Mouse (Mus musculus) CD4-positive helper T cell, adult 2 months (primary cell): ENCODE data around the gene Fcgr3.

Experiments
- DNase-seq: peaks from one replicate; pipeline ENCODE4 v3.0.0-alpha.2; 2012; ENCODE audit warnings: low read depth, missing footprints, low spot score

Fcgr3 gene

DNA sequence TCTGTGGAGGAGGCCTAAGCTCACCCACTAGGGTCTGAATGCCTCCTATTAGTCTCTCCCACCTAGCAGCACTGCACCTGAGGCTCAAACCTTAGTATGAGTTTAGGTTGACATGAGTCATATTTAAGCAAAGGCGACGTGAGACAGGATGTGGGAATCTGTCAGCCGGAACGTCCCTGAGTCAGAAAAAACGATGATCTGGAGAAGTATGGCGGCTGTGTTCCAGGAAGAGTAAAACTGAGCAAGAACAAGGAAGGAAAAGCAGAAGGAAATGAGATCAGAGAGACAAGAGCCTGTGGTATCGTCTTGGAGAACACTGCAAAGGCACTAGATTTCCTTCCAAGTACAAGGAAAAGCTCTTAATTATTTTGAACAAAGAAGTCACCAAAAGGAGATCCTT lies 14.0 kb downstream of the Fcgr3 start:
- no peak for DNase-seq

- no peak for DNase-seq
Measured at GRCm38 (mm10) chr1:171049263-171049662, 15.5 kb downstream of the Fcgr3 start.

DNA sequence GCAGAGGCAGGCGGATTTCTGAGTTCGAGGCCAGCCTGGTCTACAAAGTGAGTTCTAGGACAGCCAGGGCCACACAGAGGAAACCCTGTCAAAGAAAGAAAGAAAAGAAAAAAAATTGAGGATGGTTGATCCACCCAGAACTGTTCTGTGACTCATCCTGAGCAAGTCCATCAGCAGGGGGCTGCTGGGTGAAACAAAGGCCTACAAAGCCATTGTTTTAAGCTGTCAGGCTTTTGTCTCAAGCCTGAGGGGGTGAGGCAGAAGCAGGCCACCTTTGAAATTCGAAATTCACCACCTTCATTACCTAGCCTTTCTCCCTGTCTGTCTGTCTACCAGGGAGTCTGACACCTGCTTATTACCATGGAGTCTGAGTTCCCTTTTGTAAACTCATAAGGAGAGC lies 18.2 kb downstream of the Fcgr3 start:
- DNase-seq = no peak

GRCm38 (mm10) chr1:171045079-171045465 lies 19.7 kb downstream of the Fcgr3 start:
- no peak for DNase-seq

DNA sequence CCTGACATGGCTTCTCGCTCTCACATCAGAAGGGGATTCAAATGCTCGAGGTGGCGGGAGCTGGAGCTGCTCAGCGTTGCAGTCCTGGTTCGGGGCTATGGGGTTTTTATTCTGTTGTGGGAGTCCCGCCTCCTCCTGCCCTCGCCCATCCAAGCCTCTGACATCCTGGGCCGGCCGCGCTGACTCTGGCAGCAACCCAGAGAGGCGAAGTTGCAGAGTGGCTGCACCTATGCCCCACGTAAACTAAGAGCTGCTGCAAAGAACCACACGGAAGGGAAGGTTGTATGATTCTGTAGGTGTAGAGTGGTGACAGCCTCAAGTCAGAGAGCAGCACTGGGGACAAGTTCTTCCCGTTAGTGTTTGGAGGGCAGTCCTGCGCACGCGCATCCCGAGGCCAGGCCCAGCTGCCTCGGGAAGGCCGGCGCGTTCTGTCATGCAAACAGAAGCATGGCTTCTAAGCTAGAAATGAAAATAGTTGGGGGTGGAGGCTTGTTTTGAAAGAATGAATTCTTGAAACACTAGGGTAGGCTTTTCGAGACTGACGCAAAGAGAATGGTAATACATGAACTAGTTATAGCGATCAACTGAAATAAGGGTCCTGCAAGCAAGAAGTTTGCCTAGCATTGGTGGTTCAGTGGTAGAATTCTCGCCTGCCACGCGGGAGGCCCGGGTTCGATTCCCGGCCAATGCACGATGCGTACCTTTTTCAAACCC lies 20.2 kb downstream of the Fcgr3 start:
- DNase-seq = peak; percentile 91

DNA sequence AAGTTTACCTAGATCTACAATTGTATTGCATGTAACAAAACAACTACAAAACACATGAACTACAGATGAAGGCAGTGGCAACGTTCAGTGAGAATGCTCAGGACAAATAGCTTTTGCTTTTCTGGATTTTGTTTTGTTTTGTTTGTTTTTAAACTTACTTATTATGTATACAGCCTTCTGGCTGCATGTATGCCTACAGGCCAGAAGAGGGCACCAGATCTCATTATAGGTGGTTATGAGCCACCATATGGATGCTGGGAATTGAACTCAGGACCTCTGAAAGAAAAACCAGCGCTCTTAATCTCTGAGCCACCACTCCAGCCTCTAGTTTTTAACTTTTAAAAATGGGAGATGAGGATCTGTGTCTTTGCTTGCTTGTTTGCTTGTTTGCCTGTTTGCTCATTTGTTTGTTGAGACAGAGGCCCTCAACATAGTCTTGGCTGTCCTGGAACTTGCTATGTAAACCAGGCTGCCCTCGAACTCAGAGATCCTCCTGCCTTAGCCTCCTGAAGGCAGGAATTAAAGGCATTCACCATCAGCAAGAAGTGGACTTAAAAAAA lies 21.1 kb downstream of the Fcgr3 start:
- peak; percentile 27 for DNase-seq

- no peak for DNase-seq
Measured at GRCm38 (mm10) chr1:171039880-171040279, 24.9 kb downstream of the Fcgr3 start.

- no peak for DNase-seq
Measured at GRCm38 (mm10) chr1:171039135-171039534, 25.6 kb downstream of the Fcgr3 start.

- peak; percentile 93 for DNase-seq
Measured at GRCm38 (mm10) chr1:171037861-171038721, 26.6 kb downstream of the Fcgr3 start.

DNA sequence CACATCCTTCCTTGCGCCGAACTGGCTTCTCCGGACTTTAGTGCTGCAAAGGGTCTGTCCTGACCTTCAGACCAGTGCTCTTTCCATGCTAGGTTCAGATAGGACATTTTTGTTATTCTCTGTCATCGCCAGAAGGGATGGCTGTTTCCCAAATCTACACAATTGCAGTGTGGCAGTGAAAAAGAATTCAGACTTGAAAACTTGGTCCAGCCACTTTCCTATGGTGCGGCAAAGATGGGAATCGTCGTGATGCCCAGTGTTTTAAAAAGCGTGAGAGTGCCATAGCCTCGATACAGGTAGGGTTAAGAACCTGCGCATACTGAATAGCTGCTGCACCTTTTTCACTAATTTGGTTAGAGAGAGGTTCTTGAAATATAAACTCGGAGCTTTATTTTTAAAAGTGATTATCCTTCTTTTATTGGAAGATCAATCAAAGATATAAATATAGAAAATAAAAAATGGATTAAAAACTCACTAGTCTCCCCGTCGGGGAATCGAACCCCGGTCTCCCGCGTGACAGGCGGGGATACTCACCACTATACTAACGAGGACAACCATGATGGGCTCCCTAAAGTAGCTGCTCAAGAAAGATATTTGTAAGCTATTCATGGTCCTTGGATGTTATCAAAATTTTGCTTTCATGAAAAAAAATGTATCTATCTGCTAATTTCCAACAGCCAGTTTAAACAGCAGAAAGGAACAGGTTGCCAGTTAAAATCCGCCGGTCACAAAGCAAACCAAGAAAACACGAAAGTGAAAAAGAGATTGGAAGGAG lies 28.0 kb downstream of the Fcgr3 start:
- DNase-seq = peak; percentile 83

- peak; percentile 20 for DNase-seq
Measured at GRCm38 (mm10) chr1:171035611-171036010, 29.1 kb downstream of the Fcgr3 start.

DNA sequence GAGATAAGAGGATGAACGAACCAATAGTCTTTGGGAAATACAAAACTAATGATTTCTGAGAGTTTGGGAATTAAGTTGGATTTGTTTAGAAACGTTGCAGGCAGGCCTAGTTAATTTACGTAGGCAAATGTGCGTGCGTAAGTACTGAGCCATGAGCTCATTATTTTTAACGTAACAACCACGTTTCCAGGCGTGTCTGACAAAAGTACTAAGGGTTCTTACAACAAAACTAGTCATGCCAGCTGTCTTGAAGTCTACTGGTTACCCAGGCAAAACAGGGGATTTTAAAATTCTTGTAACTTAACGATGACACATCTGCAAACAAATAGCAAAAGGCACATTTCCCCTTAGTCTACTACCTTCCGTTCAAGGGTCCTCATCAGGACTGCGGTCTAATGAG lies 30.5 kb downstream of the Fcgr3 start:
- peak; percentile 67 for DNase-seq

GRCm38 (mm10) chr1:171033756-171034155 lies 31.0 kb downstream of the Fcgr3 start:
- peak; percentile 85 for DNase-seq

DNA sequence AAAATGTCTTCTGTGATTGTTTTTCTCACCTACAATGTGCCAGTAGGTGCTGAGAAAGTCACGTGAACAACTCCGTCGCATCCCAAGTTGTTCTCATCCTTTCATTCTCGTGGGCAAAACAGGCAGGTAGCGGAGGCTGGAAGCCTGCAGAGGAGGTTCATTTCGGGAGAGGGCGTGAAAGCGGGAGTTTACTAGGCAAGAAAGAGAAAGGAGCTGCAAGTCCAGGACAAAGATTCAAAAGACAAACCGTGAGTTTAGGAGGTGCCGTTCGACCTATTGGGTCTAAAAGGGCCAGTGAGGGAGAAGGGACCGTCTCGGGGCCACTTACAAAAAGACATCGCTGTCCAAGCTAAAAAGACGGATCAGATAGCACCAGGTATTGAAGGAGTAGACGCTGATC lies 31.5 kb downstream of the Fcgr3 start:
- DNase-seq = no peak

- no peak for DNase-seq
Measured at GRCm38 (mm10) chr1:171032691-171033090, 32.0 kb downstream of the Fcgr3 start.

DNA sequence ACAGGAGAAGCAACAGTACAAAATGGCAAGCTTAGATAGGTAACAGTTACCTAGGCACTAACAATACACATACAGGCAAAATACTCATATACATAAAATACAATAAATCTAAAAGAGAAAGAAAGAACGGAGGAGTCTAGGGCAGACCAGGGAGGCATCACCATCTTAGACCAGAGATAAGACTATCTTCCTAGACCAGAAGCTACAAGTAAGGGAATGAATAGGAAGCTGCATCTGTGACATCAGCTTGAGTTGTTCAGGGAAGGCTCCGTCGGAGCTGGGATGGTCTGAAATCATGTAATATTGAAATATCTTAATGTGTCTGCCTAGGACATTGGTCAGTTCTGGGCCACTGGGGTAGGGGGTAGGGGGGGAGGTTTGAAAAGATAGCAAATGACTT lies 33.0 kb downstream of the Fcgr3 start:
- DNase-seq = no peak

DNA sequence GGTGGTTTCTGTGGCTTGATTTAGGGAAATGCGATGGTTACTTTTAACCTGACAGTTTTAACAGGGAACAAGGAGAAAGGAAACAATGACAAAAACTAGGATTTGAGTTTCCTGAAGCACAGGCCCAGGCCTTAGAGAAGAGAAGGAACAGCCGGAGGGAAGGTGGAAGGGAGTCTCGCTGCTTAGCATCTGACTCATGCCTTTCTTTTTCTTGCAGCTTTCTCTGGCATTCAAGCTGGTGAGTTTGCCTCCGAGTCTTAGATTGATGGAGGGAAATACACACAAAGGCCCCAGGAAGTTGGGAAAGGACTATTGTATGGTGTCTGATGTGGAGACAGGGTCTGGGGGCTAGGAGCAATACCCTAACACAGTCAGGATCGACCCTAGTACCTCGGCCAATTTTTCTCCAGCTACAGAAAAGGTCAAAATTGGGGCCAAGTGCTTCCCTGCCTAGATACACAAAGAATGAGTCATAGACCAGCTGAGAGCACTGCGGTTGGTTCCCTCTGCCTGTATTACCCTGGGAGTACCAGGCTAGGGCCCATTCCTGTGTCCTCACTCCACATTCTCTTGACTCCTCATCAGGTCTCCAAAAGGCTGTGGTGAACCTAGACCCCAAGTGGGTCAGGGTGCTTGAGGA lies 45.3 kb downstream of the Fcgr3 start:
- no peak for DNase-seq

DNA sequence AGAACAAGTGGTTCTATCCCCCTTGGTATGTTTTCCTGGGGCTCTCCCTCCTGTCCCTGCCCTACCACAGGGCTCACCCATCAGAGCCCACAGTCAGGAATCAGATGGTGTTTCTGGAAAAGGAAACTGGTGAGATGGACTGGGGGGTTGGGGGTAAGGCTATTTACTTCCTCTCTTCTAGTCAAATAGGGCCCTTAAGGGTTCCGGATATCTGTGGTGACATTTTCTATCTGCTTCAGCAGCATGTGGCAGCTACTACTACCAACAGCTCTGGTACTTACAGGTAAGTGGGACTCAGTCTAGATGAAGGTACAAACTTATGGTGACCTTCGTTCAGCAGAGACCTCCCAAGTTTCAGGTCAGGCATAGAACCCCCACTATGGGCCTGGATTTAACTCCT lies 46.0 kb downstream of the Fcgr3 start, which contains the start of gene Fcgr4:
Gene Fcgr4 (plus strand): TSS at position 184 of the 400 bp plus-strand sequence.
- DNase-seq = no peak

GRCm38 (mm10) chr1:171017468-171018158 lies 47.1 kb downstream of the Fcgr3 start:
- DNase-seq = no peak

DNA sequence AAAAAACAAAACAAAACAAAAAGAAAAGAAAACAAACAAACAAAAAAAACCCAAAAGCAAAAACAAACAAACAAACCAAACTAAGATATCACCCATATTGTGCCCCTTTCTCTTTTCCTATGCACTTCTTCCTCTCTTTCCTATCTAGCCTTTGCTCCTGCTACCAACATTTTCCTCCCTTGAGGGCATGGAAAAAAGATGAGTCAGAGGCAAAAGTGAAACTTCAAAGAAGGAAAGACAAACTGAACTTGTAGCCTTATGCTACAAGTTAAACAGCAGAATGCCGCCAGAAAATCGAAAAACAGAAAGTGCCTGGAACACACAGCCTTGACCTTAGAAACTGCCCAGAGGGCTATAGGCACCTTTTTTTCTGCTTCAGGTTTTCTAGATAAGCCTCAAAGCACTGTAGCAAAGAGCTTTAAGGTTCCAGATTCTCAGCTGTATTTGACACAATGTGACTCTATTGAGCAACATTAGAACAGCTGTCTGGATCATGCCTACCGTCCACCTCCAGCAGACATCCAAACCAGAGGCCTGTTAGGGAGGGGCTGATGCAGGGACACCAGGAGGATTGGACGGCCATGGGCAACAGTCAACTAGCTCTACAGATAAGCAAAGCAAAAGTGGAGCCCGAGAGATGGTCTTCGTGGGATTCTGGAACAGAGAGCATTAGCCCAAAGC lies 47.9 kb downstream of the Fcgr3 start:
- no peak for DNase-seq
